Mouse (Mus musculus): ENCODE measurements at regions not wholly inside any gene's neighbourhood (a gene's known extent, or its start where the extent isn't known, plus 50 kb on each side); places are given as distances from the start of the nearest gene placed in this dataset.
A peak's percentile ranks its signal among the peaks of the same experiment; 100 is the strongest.

GRCm38 (mm10) chr3:150198492-150198891, 1208.1 kb upstream of the Adgrl2 start:
- ATAC-seq (ENCODE audit: low read depth) (no peak), DNase-seq (ENCODE audit: low spot score) (peak; percentile 8)
- no peak overlapping the region for H3K27ac ChIP-seq (replicated peaks; ENCODE audit: low read depth, low read length)
- H3K4me3 ChIP-seq (ENCODE audit: low read depth, low read length) = no peak overlapping the region
- no peaks in the 10 kb centered on the region for H3K9me3 ChIP-seq (ENCODE audit: control insufficient read depth, low read length)
- no peak overlapping the region for H3K4me2 ChIP-seq (ENCODE audit: low read depth, low read length)
- no peak overlapping the region for H3K9ac ChIP-seq (ENCODE audit: low read depth, low read length)
- H3K4me1 ChIP-seq (ENCODE audit: control insufficient read depth, insufficient read depth, low read length) = no peaks in the 10 kb centered on the region
- 52% methylated on average over 5 of the region's 5 CpGs for WGBS
- H3K27me3 ChIP-seq (replicated peaks; ENCODE audit: control insufficient read depth, insufficient read depth, low read length) = no peaks in the 10 kb centered on the region
- no peaks in the 10 kb centered on the region for H3K36me3 ChIP-seq (ENCODE audit: control insufficient read depth, insufficient read depth, low read length)

GRCm38 (mm10) chr3:150205902-150206301, 1215.5 kb upstream of the Adgrl2 start:
- Histone ChIP-seq H3K27me3 (replicated peaks; ENCODE audit: control insufficient read depth, insufficient read depth, low read length) (no peaks in the 10 kb centered on the region), H3K9me3 (ENCODE audit: control insufficient read depth, low read length) (no peaks in the 10 kb centered on the region), H3K4me3 (ENCODE audit: low read depth, low read length) (no peak overlapping the region), H3K9ac (ENCODE audit: low read depth, low read length) (no peak overlapping the region), H3K4me2 (ENCODE audit: low read depth, low read length) (no peak overlapping the region), H3K27ac (replicated peaks; ENCODE audit: low read depth, low read length) (no peak overlapping the region), H3K36me3 (ENCODE audit: control insufficient read depth, insufficient read depth, low read length) (no peaks in the 10 kb centered on the region), H3K4me1 (ENCODE audit: control insufficient read depth, insufficient read depth, low read length) (no peaks in the 10 kb centered on the region)
- DNase-seq (ENCODE audit: low spot score) (no peak), ATAC-seq (ENCODE audit: low read depth) (no peak)

GRCm38 (mm10) chr3:150233279-150233678, 1204.4 kb upstream of the Adgrl4 start:
- WGBS = 86% methylated on average over 2 of the region's 2 CpGs
- Histone ChIP-seq H3K9ac (ENCODE audit: low read depth, low read length) (no peak overlapping the region), H3K4me2 (ENCODE audit: low read depth, low read length) (no peak overlapping the region), H3K9me3 (ENCODE audit: control insufficient read depth, low read length) (no peaks in the 10 kb centered on the region), H3K27me3 (replicated peaks; ENCODE audit: control insufficient read depth, insufficient read depth, low read length) (no peaks in the 10 kb centered on the region), H3K36me3 (ENCODE audit: control insufficient read depth, insufficient read depth, low read length) (no peaks in the 10 kb centered on the region), H3K4me3 (ENCODE audit: low read depth, low read length) (no peak overlapping the region), H3K4me1 (ENCODE audit: control insufficient read depth, insufficient read depth, low read length) (no peaks in the 10 kb centered on the region), H3K27ac (replicated peaks; ENCODE audit: low read depth, low read length) (no peak overlapping the region)
- no peak for DNase-seq (ENCODE audit: low spot score)
- ATAC-seq (ENCODE audit: low read depth) = no peak

- no peaks in the 10 kb centered on the region for H3K27me3 ChIP-seq (replicated peaks; ENCODE audit: control insufficient read depth, insufficient read depth, low read length)
- no peak overlapping the region for H3K27ac ChIP-seq (replicated peaks; ENCODE audit: low read depth, low read length)
- H3K9me3 ChIP-seq (ENCODE audit: control insufficient read depth, low read length) = no peaks in the 10 kb centered on the region
- peak; percentile 60 for DNase-seq (ENCODE audit: low spot score)
- H3K4me2 ChIP-seq (ENCODE audit: low read depth, low read length) = no peak overlapping the region
- ATAC-seq (ENCODE audit: low read depth) = no peak
- no peaks in the 10 kb centered on the region for H3K36me3 ChIP-seq (ENCODE audit: control insufficient read depth, insufficient read depth, low read length)
- H3K9ac ChIP-seq (ENCODE audit: low read depth, low read length) = no peak overlapping the region
- WGBS = 61% methylated on average over 7 of the region's 7 CpGs
- H3K4me1 ChIP-seq (ENCODE audit: control insufficient read depth, insufficient read depth, low read length) = no peaks in the 10 kb centered on the region
- H3K4me3 ChIP-seq (ENCODE audit: low read depth, low read length) = no peak overlapping the region
These were observed 1200.6 kb upstream of the Adgrl4 start for GRCm38 (mm10) chr3:150236946-150237600.

GRCm38 (mm10) chr3:150275038-150275437, 1162.6 kb upstream of the Adgrl4 start:
- Histone ChIP-seq H3K27me3 (replicated peaks; ENCODE audit: control insufficient read depth, insufficient read depth, low read length) (no peaks in the 10 kb centered on the region), H3K27ac (replicated peaks; ENCODE audit: low read depth, low read length) (no peak overlapping the region), H3K4me1 (ENCODE audit: control insufficient read depth, insufficient read depth, low read length) (no peaks in the 10 kb centered on the region), H3K9me3 (ENCODE audit: control insufficient read depth, low read length) (no peaks in the 10 kb centered on the region), H3K4me3 (ENCODE audit: low read depth, low read length) (no peak overlapping the region), H3K4me2 (ENCODE audit: low read depth, low read length) (no peak overlapping the region), H3K36me3 (ENCODE audit: control insufficient read depth, insufficient read depth, low read length) (no peaks in the 10 kb centered on the region), H3K9ac (ENCODE audit: low read depth, low read length) (no peak overlapping the region)
- ATAC-seq (ENCODE audit: low read depth) (no peak), DNase-seq (ENCODE audit: low spot score) (no peak)
- 94% methylated on average over 2 of the region's 2 CpGs for WGBS

- ATAC-seq (ENCODE audit: low read depth) = no peak
- WGBS = 40% methylated on average over 2 of the region's 2 CpGs
- no peak for DNase-seq (ENCODE audit: low spot score)
These were observed 1141.5 kb upstream of the Adgrl4 start for GRCm38 (mm10) chr3:150296057-150296710.

GRCm38 (mm10) chr3:150328811-150329210, 1108.9 kb upstream of the Adgrl4 start:
- H3K27ac ChIP-seq (replicated peaks; ENCODE audit: low read depth, low read length) = no peak overlapping the region
- H3K4me1 ChIP-seq (ENCODE audit: control insufficient read depth, insufficient read depth, low read length) = no peaks in the 10 kb centered on the region
- H3K4me3 ChIP-seq (ENCODE audit: low read depth, low read length) = no peak overlapping the region
- no peaks in the 10 kb centered on the region for H3K36me3 ChIP-seq (ENCODE audit: control insufficient read depth, insufficient read depth, low read length)
- H3K9ac ChIP-seq (ENCODE audit: low read depth, low read length) = no peak overlapping the region
- H3K4me2 ChIP-seq (ENCODE audit: low read depth, low read length) = no peak overlapping the region
- ATAC-seq (ENCODE audit: low read depth) = no peak
- DNase-seq (ENCODE audit: low spot score) = no peak
- H3K27me3 ChIP-seq (replicated peaks; ENCODE audit: control insufficient read depth, insufficient read depth, low read length) = no peaks in the 10 kb centered on the region
- H3K9me3 ChIP-seq (ENCODE audit: control insufficient read depth, low read length) = no peaks in the 10 kb centered on the region
- WGBS = 84% methylated on average over 6 of the region's 6 CpGs

More at GRCm38 (mm10) chr3:150296057-150296710, 1141.5 kb upstream of the Adgrl4 start:
- H3K9me3 ChIP-seq (ENCODE audit: control insufficient read depth, low read length) = no peaks in the 10 kb centered on the region
- H3K4me1 ChIP-seq (ENCODE audit: control insufficient read depth, insufficient read depth, low read length) = no peaks in the 10 kb centered on the region
- H3K9ac ChIP-seq (ENCODE audit: low read depth, low read length) = no peak overlapping the region
- no peak overlapping the region for H3K27ac ChIP-seq (replicated peaks; ENCODE audit: low read depth, low read length)
- no peak overlapping the region for H3K4me2 ChIP-seq (ENCODE audit: low read depth, low read length)
- H3K4me3 ChIP-seq (ENCODE audit: low read depth, low read length) = no peak overlapping the region
- H3K27me3 ChIP-seq (replicated peaks; ENCODE audit: control insufficient read depth, insufficient read depth, low read length) = no peaks in the 10 kb centered on the region
- H3K36me3 ChIP-seq (ENCODE audit: control insufficient read depth, insufficient read depth, low read length) = no peaks in the 10 kb centered on the region

- H3K9me3 ChIP-seq (ENCODE audit: control insufficient read depth, low read length) = no peaks in the 10 kb centered on the region
- no peaks in the 10 kb centered on the region for H3K36me3 ChIP-seq (ENCODE audit: control insufficient read depth, insufficient read depth, low read length)
- H3K27ac ChIP-seq (replicated peaks; ENCODE audit: low read depth, low read length) = no peak overlapping the region
- ATAC-seq (ENCODE audit: low read depth) (no peak), DNase-seq (ENCODE audit: low spot score) (peak; percentile 7)
- no peak overlapping the region for H3K4me3 ChIP-seq (ENCODE audit: low read depth, low read length)
- 37% methylated on average over 9 of the region's 9 CpGs for WGBS
- H3K4me1 ChIP-seq (ENCODE audit: control insufficient read depth, insufficient read depth, low read length) = no peaks in the 10 kb centered on the region
- H3K27me3 ChIP-seq (replicated peaks; ENCODE audit: control insufficient read depth, insufficient read depth, low read length) = no peaks in the 10 kb centered on the region
- H3K4me2 ChIP-seq (ENCODE audit: low read depth, low read length) = no peak overlapping the region
- H3K9ac ChIP-seq (ENCODE audit: low read depth, low read length) = no peak overlapping the region
These were observed 1085.5 kb upstream of the Adgrl4 start for GRCm38 (mm10) chr3:150352139-150352725.

GRCm38 (mm10) chr3:150365766-150366165, 1071.9 kb upstream of the Adgrl4 start:
- ATAC-seq (ENCODE audit: low read depth) = no peak
- Histone ChIP-seq H3K27ac (replicated peaks; ENCODE audit: low read depth, low read length) (no peak overlapping the region), H3K4me3 (ENCODE audit: low read depth, low read length) (no peak overlapping the region), H3K36me3 (ENCODE audit: control insufficient read depth, insufficient read depth, low read length) (no peaks in the 10 kb centered on the region), H3K27me3 (replicated peaks; ENCODE audit: control insufficient read depth, insufficient read depth, low read length) (no peaks in the 10 kb centered on the region), H3K9ac (ENCODE audit: low read depth, low read length) (no peak overlapping the region), H3K4me1 (ENCODE audit: control insufficient read depth, insufficient read depth, low read length) (no peaks in the 10 kb centered on the region), H3K9me3 (ENCODE audit: control insufficient read depth, low read length) (no peaks in the 10 kb centered on the region), H3K4me2 (ENCODE audit: low read depth, low read length) (no peak overlapping the region)
- no peak for DNase-seq (ENCODE audit: low spot score)
- 90% methylated on average over 3 of the region's 3 CpGs for WGBS
